Mouse (Mus musculus) T-helper 2 cell (primary cell): Measurements from ENCODE around the gene Prpf4.

Source experiments
- in situ Hi-C: fragments of 300-600 bp; cut with MboI, MseI; formaldehyde crosslinking; loops from one replicate; pipeline ENCODE4 v1.15.1; 2025; ENCODE audit warnings: high pct_unique_total_duplicates

Prpf4 gene

GRCm38 (mm10) chr4:62408601-62409282, at the start of gene Prpf4, which contains the start of gene Cdc26:
Gene Prpf4 (plus strand): TSS chr4:62408797.
Gene Cdc26 (minus strand): TSS chr4:62408642.
- in situ Hi-C loops: loop anchor here (5.0 to 10.0 kb wide), 2 partner anchors 46 to 1436 kb away; partner anchors contain the start of genes Fkbp15 and Slc31a1

- in situ Hi-C loops: no loop called here
Measured at GRCm38 (mm10) chr4:62359256-62359775, 49.3 kb upstream of the Prpf4 start.

- in situ Hi-C loops: loop anchor here (5.0 kb wide), 1 partner anchor 47 kb away; the partner anchor contains the start of genes Cdc26 and Prpf4
Measured at GRCm38 (mm10) chr4:62360088-62360804, 48.4 kb upstream of the Prpf4 start, which contains the start of the genes Fkbp15 and Slc31a1. Gene Fkbp15 (minus strand): TSS chr4:62360548. Gene Slc31a1 (plus strand): TSS chr4:62360727.

GRCm38 (mm10) chr4:62360805-62361455, 47.7 kb upstream of the Prpf4 start:
- in situ Hi-C loops: loop anchor here (5.0 kb wide), 1 partner anchor 46 kb away; the partner anchor contains the start of genes Cdc26 and Prpf4

GRCm38 (mm10) chr4:62361571-62361970, 47.0 kb upstream of the Prpf4 start:
- in situ Hi-C loops: loop anchor here (5.0 kb wide), 1 partner anchor 46 kb away; the partner anchor contains the start of genes Cdc26 and Prpf4

- in situ Hi-C loops: loop anchor here (5.0 kb wide), 1 partner anchor 45 kb away; the partner anchor contains the start of genes Cdc26 and Prpf4
Measured at GRCm38 (mm10) chr4:62361997-62362396, 46.6 kb upstream of the Prpf4 start.

- in situ Hi-C loops: loop anchor here (5.0 kb wide), 1 partner anchor 45 kb away; the partner anchor contains the start of genes Cdc26 and Prpf4
Measured at GRCm38 (mm10) chr4:62362437-62362836, 46.2 kb upstream of the Prpf4 start.

- in situ Hi-C loops: loop anchor here (5.0 kb wide), 1 partner anchor 43 kb away; the partner anchor contains the start of genes Cdc26 and Prpf4
Measured at GRCm38 (mm10) chr4:62364299-62364698, 44.3 kb upstream of the Prpf4 start.

GRCm38 (mm10) chr4:62366291-62366690, 42.3 kb upstream of the Prpf4 start:
- in situ Hi-C loops: no loop called here

- in situ Hi-C loops: no loop called here
Measured at GRCm38 (mm10) chr4:62367586-62367985, 41.0 kb upstream of the Prpf4 start.

GRCm38 (mm10) chr4:62369091-62369490, 39.5 kb upstream of the Prpf4 start:
- in situ Hi-C loops: no loop called here

GRCm38 (mm10) chr4:62372410-62372809, 36.2 kb upstream of the Prpf4 start:
- in situ Hi-C loops: no loop called here

GRCm38 (mm10) chr4:62372818-62373520, 35.6 kb upstream of the Prpf4 start:
- in situ Hi-C loops: no loop called here

- in situ Hi-C loops: no loop called here
Measured at GRCm38 (mm10) chr4:62373668-62374067, 34.9 kb upstream of the Prpf4 start.

- in situ Hi-C loops: no loop called here
Measured at GRCm38 (mm10) chr4:62374342-62374741, 34.3 kb upstream of the Prpf4 start.

- in situ Hi-C loops: no loop called here
Measured at GRCm38 (mm10) chr4:62376123-62376522, 32.5 kb upstream of the Prpf4 start.

GRCm38 (mm10) chr4:62379724-62380381, 28.7 kb upstream of the Prpf4 start:
- in situ Hi-C loops: no loop called here

GRCm38 (mm10) chr4:62383207-62383606, 25.4 kb upstream of the Prpf4 start:
- in situ Hi-C loops: no loop called here

- in situ Hi-C loops: no loop called here
Measured at GRCm38 (mm10) chr4:62383752-62384151, 24.8 kb upstream of the Prpf4 start.

- in situ Hi-C loops: no loop called here
Measured at GRCm38 (mm10) chr4:62384159-62384558, 24.4 kb upstream of the Prpf4 start.
